Mouse (Mus musculus) liver, embryonic 12.5 days (tissue): Measurements from ENCODE around the gene Hoga1. TPM values are rescaled to one million over a fixed set of nuclear protein-coding genes. Genes with fewer than 3 reads are reported as not detected.
A peak's percentile ranks its signal among the peaks of the same experiment; 100 is the strongest.
"Not testable (repeated sequence)": the region's sequence is repeated elsewhere in the genome, so short reads cannot be mapped to it uniquely, and the experiment has no call there.

Source experiments
- ATAC-seq: fragments of 200-750 bp; cut with Nextera tagmentation; 2 replicates; pipeline ENCODE4 v1.8.0; 2017; ENCODE audit warnings: moderate number of reproducible peaks, mild to moderate bottlenecking, moderate library complexity
- H3K27ac ChIP-seq: fragments of 300-500 bp; sonication (generic); 2 replicates; pipeline ENCODE4 v1.5.1; 2016; ENCODE audit warnings: mild to moderate bottlenecking
- H3K27me3 ChIP-seq: fragments of 300-500 bp; sonication (generic); replicated peaks from 2 replicates; pipeline ENCODE4 v1.6.1; 2016; ENCODE audit warnings: mild to moderate bottlenecking, moderate library complexity
- H3K36me3 ChIP-seq: fragments of 300-500 bp; sonication (generic); 2 replicates; pipeline ENCODE4 v1.6.1; 2016; ENCODE audit warnings: mild to moderate bottlenecking, moderate library complexity
- H3K4me1 ChIP-seq: fragments of 300-500 bp; sonication (generic); 2 replicates; pipeline ENCODE4 v1.6.1; 2016
- H3K4me2 ChIP-seq: fragments of 300-500 bp; sonication (generic); 2 replicates; pipeline ENCODE4 v1.6.1; 2016; ENCODE audit warnings: mild to moderate bottlenecking, moderate library complexity
- H3K4me3 ChIP-seq: fragments of 300-500 bp; sonication (generic); 2 replicates; pipeline ENCODE4 v1.5.1; 2016; ENCODE audit warnings: mild to moderate bottlenecking, moderate library complexity
- H3K9ac ChIP-seq: fragments of 300-500 bp; sonication (generic); 2 replicates; pipeline ENCODE4 v1.6.1; 2016; ENCODE audit warnings: mild to moderate bottlenecking, moderate library complexity
- H3K9me3 ChIP-seq: fragments of 300-500 bp; sonication (generic); replicated peaks from 2 replicates; pipeline ENCODE4 v1.6.1; 2016; ENCODE audit warnings: mild to moderate bottlenecking, moderate library complexity
- WGBS: fragments of 180-500 bp; shearing (Covaris S2); methylation state at CpG from one replicate; pipeline ENCODE4 v1.1.7; 2016; ENCODE audit not compliant: insufficient replicate concordance; 5-methylcytosine and 5-hydroxymethylcytosine counted together
- polyA plus RNA-seq: library from polyadenylated mRNA; unstranded; fragments of >200 nt; fragmentation: Nextera tagmentation; extraction: Ambion mirVana; gene quantifications from 2 replicates; pipeline ENCODE4 v1.2.1, GENCODE M21; 2016

Hoga1 gene
- polyA plus RNA-seq, 1 experiment from 2014 or later, result 11.6 TPM

GRCm38 (mm10) chr19:42075051-42075450 lies 29.6 kb downstream of the Hoga1 start:
- Histone ChIP-seq H3K4me1 (peaks cover 22% of the 10 kb centered on the region), H3K27ac (no peak overlapping the region), H3K36me3 (0 out of 2 replicates have a peak, but pooled peaks cover 3% of the 10 kb centered on the region), H3K27me3 (no peaks in the 10 kb centered on the region), H3K9ac (no peak overlapping the region), H3K4me3 (no peak overlapping the region), H3K4me2 (no peak overlapping the region), H3K9me3 (no peaks in the 10 kb centered on the region)
- ATAC-seq, result no peak
- WGBS, result 70% methylated on average over 2 of the region's 2 CpGs

DNA sequence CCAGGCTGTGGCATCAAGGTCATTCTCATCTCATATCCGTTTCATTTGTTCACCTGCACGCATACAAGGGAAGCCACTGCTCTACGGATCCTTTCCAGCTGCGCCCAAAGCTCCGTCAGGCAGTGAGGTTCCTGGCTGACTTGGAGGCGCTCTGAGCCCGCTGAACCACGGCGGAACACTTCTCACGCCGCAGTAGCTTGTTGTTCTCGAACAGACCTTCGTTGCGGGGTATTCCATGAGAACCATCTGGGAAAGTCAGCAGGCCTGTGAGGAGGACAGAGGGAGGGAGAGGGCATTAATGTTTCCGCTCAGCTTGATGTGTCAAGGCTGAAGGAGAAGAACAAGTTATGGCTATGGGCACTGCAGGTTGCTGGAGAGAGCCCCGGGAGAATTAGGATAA lies 30.6 kb downstream of the Hoga1 start:
- H3K36me3 ChIP-seq, result no peaks in the 10 kb centered on the region
- no peak overlapping the region for H3K4me3 ChIP-seq
- no peaks in the 10 kb centered on the region for H3K27me3 ChIP-seq
- no peaks in the 10 kb centered on the region for H3K9me3 ChIP-seq
- H3K4me2 ChIP-seq, result no peak overlapping the region
- 86% methylated on average over 16 of the region's 16 CpGs for WGBS
- ATAC-seq, result no peak
- H3K9ac ChIP-seq, result no peak overlapping the region
- peaks cover 29% of the 10 kb centered on the region for H3K4me1 ChIP-seq
- H3K27ac ChIP-seq, result no peak overlapping the region

GRCm38 (mm10) chr19:42078566-42078965 lies 33.2 kb downstream of the Hoga1 start:
- Histone ChIP-seq H3K27me3 (no peaks in the 10 kb centered on the region), H3K27ac (0 out of 2 replicates have a peak overlapping the region, but pooled peaks have one; percentile 20)
- 79% methylated on average over 8 of the region's 8 CpGs for whole genome bisulfite sequencing

GRCm38 (mm10) chr19:42079006-42079405 lies 33.6 kb downstream of the Hoga1 start:
- H3K4me3 ChIP-seq, result no peak overlapping the region
- H3K36me3 ChIP-seq, result no peaks in the 10 kb centered on the region
- peak overlapping the region; percentile 39; the same call in 1 of the 2 replicates for H3K27ac ChIP-seq
- H3K9ac ChIP-seq, result no peak overlapping the region
- ATAC-seq, result no peak; the same call in 1 of the 2 replicates
- H3K4me1 ChIP-seq, result peaks cover 26% of the 10 kb centered on the region
- WGBS, result 64% methylated on average over 12 of the region's 12 CpGs
- H3K4me2 ChIP-seq, result peak overlapping the region; percentile 28; the same call in 1 of the 2 replicates
- no peaks in the 10 kb centered on the region for H3K27me3 ChIP-seq
- H3K9me3 ChIP-seq, result no peaks in the 10 kb centered on the region

More at GRCm38 (mm10) chr19:42078566-42078965, 33.2 kb downstream of the Hoga1 start:
- H3K9ac ChIP-seq, result no peak overlapping the region
- H3K4me1 ChIP-seq, result peaks cover 26% of the 10 kb centered on the region
- no peak for ATAC-seq
- 0 out of 2 replicates have a peak overlapping the region, but pooled peaks have one; percentile 28 for H3K4me2 ChIP-seq
- no peak overlapping the region for H3K4me3 ChIP-seq
- H3K36me3 ChIP-seq, result no peaks in the 10 kb centered on the region
- H3K9me3 ChIP-seq, result no peaks in the 10 kb centered on the region

GRCm38 (mm10) chr19:42079950-42080349 lies 34.5 kb downstream of the Hoga1 start:
- no peak overlapping the region for H3K27ac ChIP-seq
- ATAC-seq, result no peak
- no peak overlapping the region for H3K4me3 ChIP-seq
- H3K27me3 ChIP-seq, result no peaks in the 10 kb centered on the region
- H3K9ac ChIP-seq, result no peak overlapping the region
- peaks cover 26% of the 10 kb centered on the region for H3K4me1 ChIP-seq
- H3K4me2 ChIP-seq, result no peak overlapping the region
- H3K36me3 ChIP-seq, result no peaks in the 10 kb centered on the region
- 68% methylated on average over 5 of the region's 5 CpGs for WGBS
- no peaks in the 10 kb centered on the region for H3K9me3 ChIP-seq

DNA sequence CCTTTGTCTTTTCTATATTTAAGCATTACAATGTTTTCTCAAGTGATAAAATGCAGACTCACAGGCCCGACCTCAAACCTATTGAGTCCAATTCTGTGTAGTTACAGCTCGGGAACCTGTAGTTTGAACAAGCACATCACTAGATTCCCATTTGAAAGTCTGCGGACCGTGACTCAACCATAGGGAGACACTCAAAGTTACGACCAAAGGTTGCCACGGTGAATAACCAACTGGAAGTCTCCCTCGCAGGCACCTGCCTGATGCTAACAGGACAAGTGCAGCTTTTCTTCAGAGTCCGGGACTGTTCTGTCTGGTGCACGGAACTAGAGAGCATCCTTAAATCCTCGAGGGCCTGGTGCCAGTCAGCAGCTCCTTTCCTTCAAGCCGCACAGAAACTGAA lies 35.1 kb downstream of the Hoga1 start:
- ATAC-seq, result no peak
- Histone ChIP-seq H3K9ac (no peak overlapping the region), H3K36me3 (no peaks in the 10 kb centered on the region), H3K27me3 (no peaks in the 10 kb centered on the region), H3K4me1 (peaks cover 27% of the 10 kb centered on the region), H3K4me2 (no peak overlapping the region), H3K27ac (no peak overlapping the region), H3K9me3 (no peaks in the 10 kb centered on the region), H3K4me3 (no peak overlapping the region)
- 74% methylated on average over 11 of the region's 11 CpGs for WGBS

GRCm38 (mm10) chr19:42081613-42082012 lies 36.2 kb downstream of the Hoga1 start:
- not testable (repeated sequence) for H3K4me2 ChIP-seq, H3K27ac ChIP-seq, H3K36me3 ChIP-seq, H3K9ac ChIP-seq, ATAC-seq, H3K27me3 ChIP-seq, H3K4me3 ChIP-seq, H3K9me3 ChIP-seq
- WGBS, result 72% methylated on average over 5 of the region's 5 CpGs
- peaks cover 39% of the 10 kb centered on the region for H3K4me1 ChIP-seq

DNA sequence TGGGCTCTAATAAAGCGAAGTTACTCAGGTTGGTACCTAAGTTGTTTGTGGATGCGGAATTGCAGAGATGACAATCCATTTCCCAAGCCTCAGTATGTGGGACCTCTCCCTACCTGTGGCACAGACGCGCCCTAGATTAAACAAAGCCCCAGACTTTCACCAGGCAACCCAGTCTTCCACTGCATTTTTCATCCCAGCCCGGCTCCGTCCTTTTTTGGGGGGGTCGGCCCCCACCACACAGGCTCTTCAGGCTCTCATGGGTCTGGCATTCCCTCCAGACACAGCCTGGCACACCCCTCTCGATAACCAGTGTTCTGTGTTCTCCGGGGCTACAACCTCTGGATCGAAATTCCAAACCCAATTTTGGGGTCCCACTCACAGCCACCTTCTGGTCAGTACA lies 40.3 kb downstream of the Hoga1 start:
- Histone ChIP-seq H3K9me3 (no peaks in the 10 kb centered on the region), H3K9ac (peak overlapping the region; percentile 66), H3K4me3 (peak overlapping the region; percentile 70), H3K27me3 (no peaks in the 10 kb centered on the region), H3K4me2 (peak overlapping the region; percentile 91), H3K36me3 (no peaks in the 10 kb centered on the region), H3K27ac (no peak overlapping the region), H3K4me1 (peaks cover 32% of the 10 kb centered on the region)
- no peak for ATAC-seq
- WGBS, result 16% methylated on average over 10 of the region's 10 CpGs

- WGBS, result 2% methylated on average over 21 of the region's 21 CpGs
- H3K4me3 ChIP-seq, result peak within 1 kb of the TSS; percentile 70
- H3K36me3 ChIP-seq, result no peaks in the 10 kb centered on the region
- no peak within 1 kb of the TSS for H3K27ac ChIP-seq
- peak within 1 kb of the TSS; percentile 66 for H3K9ac ChIP-seq
- ATAC-seq, result peak; percentile 20; the same call in 1 of the 2 replicates
- H3K27me3 ChIP-seq, result no peaks in the 10 kb centered on the region
- peaks cover 33% of the 10 kb centered on the region for H3K4me1 ChIP-seq
- no peaks in the 10 kb centered on the region for H3K9me3 ChIP-seq
- peak within 1 kb of the TSS; percentile 91 for H3K4me2 ChIP-seq
Observed at GRCm38 (mm10) chr19:42086166-42086565, 40.8 kb downstream of the Hoga1 start, which contains the start of gene Morn4. Gene Morn4 (minus strand): TSS chr19:42086357.

DNA sequence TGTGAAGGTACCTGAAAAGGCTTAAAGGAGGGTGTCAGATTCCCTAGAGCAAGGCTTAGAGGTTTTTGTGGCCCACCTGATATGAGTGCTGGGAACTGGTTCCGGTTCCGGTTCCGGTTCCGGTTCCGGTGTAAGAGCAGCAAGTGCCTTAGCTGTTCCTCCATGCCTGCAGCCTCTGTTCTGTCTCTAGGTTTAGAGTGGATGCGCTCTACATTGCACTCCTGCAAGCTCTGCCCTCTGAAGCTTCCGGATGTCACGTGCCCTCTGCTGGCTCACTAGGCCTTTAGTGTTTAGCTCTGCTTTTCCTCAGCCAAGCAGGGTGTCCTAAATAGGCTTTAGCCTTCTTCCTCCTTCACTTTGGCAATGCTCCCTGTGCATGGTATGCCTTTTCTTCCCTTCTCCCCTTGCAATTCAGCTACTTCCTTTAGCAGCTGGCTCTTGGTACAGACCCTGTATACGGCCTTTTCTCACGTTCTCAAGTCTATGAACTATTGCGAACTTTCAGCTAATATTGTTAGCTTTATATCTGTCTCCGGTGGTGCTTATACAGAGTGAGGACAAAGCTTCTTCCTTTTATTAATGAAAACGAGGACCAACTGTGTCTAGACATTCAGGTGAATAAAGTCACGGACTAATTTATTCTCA lies 43.8 kb downstream of the Hoga1 start:
- H3K9ac ChIP-seq, result peak overlapping the region; percentile 57
- peak overlapping the region; percentile 91 for H3K27ac ChIP-seq
- no peaks in the 10 kb centered on the region for H3K27me3 ChIP-seq
- peaks cover 47% of the 10 kb centered on the region for H3K4me1 ChIP-seq
- peaks cover 6% of the 10 kb centered on the region; the same call in 1 of the 2 replicates for H3K36me3 ChIP-seq
- H3K9me3 ChIP-seq, result no peaks in the 10 kb centered on the region
- no peak for ATAC-seq
- H3K4me3 ChIP-seq, result peak overlapping the region; percentile 99
- H3K4me2 ChIP-seq, result peak overlapping the region; percentile 96
- WGBS, result 20% methylated on average over 14 of the region's 14 CpGs

DNA sequence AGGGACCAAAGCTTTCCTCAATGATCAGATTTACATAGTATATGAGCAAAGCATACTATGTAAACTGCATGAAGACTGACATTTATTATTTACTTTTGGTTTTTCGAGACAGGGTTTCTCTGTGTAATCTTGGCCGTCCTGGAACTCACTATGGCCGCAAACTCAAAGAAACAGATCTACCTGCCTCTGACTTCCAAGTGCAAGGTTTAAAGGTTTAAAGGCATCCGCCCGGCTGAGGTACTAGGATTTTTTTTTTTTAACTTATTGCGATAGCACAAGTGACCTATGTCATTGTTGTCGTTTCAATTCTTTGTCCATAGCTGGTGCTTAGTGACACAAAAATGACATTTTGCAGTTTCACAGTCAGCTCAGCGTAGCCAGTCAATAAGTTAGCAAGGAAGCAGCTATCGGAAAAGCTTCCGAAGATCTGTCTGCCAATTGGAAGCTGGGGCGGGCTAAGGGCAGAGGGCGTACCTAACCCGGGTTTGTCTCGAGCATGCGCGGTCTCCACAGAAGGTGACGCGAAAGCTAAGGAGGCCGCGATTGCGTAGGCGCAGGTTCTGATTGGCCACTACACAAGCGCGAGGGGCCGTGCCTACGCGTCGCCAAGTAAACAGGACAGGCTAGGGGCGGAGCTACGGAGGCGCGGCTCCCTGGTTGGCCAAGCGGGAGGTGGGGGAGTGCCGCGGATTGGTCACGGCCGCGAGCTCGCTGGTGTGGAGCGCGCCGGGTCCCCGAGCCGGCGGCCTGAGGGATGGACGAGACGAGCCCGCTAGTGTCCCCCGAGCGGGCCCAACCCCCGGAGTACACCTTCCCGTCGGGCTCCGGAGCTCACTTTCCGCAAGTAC lies 44.6 kb downstream of the Hoga1 start, which contains the start of gene Pi4k2a:
Gene Pi4k2a, plus strand, starts transcription at position 723 of the 848 bp plus-strand sequence.
- Histone ChIP-seq H3K9ac (peak within 1 kb of the TSS; percentile 90), H3K27me3 (no peaks in the 10 kb centered on the region), H3K36me3 (peaks cover 13% of the 10 kb centered on the region; the same call in 1 of the 2 replicates), H3K27ac (peak within 1 kb of the TSS; percentile 93), H3K4me3 (peak within 1 kb of the TSS; percentile 99), H3K9me3 (no peaks in the 10 kb centered on the region), H3K4me1 (peaks cover 47% of the 10 kb centered on the region), H3K4me2 (peak within 1 kb of the TSS; percentile 96)
- 1% methylated on average over 54 of the region's 55 CpGs for WGBS
- peak; percentile 98 for ATAC-seq
